Mouse (Mus musculus): ENCODE results near the gene Ykt6. TPM values are rescaled to one million over a fixed set of nuclear protein-coding genes. Genes with fewer than 3 reads are reported as not detected.

Gene Ykt6
- total and polyA plus RNA-seq, 3 experiments = 79.8 to 117 (median 95.8) TPM

DNA sequence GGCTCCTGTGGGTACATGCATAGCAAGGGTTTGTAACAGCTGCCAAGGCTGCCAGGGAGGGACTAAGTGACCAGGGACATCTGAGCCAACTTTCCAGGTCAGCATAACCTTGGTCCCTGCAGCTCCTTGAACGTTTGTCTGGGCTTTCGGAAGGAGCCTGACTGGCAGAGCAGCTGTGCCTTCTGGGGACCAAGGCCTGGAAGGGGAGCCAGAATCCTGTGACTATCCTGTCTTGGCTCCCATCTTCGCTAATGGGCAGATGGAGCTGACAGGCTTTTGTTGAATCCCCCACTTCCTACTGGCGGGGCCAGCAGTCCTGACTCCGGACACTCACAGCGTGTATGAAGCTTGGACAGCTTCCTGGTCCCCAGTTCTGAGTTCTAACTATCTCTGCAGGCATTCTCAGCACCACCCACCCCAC is 59.5 kb downstream of the Ykt6 start:
- TF ChIP-seq TBP (conservative IDR thresholded peaks at IDR 0.05; ENCODE audit: low read depth, low read length) = no peak
- TF ChIP-seq PAX5 (IDR thresholded peaks at IDR 0.05; ENCODE audit: low read length) = no peak
- no peak for TF ChIP-seq RCOR1 (conservative IDR thresholded peaks at IDR 0.05; ENCODE audit: low read depth, low read length)
- no peak for TF ChIP-seq MAZ (IDR thresholded peaks at IDR 0.05; ENCODE audit: low read depth, low read length)
- TF ChIP-seq CHD1 (IDR thresholded peaks at IDR 0.05; ENCODE audit: low read depth, low read length) = no peak
- no peak for TF ChIP-seq MAFK (IDR thresholded peaks at IDR 0.05; ENCODE audit: insufficient replicate concordance, low read length)
- TF ChIP-seq BHLHE40 (IDR thresholded peaks at IDR 0.05; ENCODE audit: low read depth, low read length) = no peak
- no peak for TF ChIP-seq TCF12 (IDR thresholded peaks at IDR 0.05; ENCODE audit: low read depth, low read length)
- TF ChIP-seq RAD21 (IDR thresholded peaks at IDR 0.05; ENCODE audit: low read depth, low read length) = no peak
- no peak for TF ChIP-seq NRF1 (IDR thresholded peaks at IDR 0.05; ENCODE audit: low read depth, low read length)
- Histone ChIP-seq H3K79me2 (replicated peaks; ENCODE audit: control insufficient read depth, extremely low read depth, insufficient read depth, poor library complexity, severe bottlenecking) (no peaks in the 10 kb centered on the region), H3K4me2 (ENCODE audit: insufficient read depth, low read depth, poor library complexity, severe bottlenecking) (no peak overlapping the region), H3K36me3 (replicated peaks in 1 of 2; ENCODE audit: control insufficient read depth in 1 of 2, insufficient read depth in 1 of 2, low read length in 1 of 2) (no peaks in the 10 kb centered on the region), H3K4me1 (ENCODE audit: control insufficient read depth in 1 of 2, insufficient read depth in 2 of 2) (peaks cover 3 to 11% of the 10 kb centered on the region in 2 experiments), H3K4me3 (replicated peaks in 1 of 3; ENCODE audit: low read depth in 2 of 3, low read length in 2 of 3, poor library complexity in 1 of 3) (no peak overlapping the region), H3K9me3 (replicated peaks; ENCODE audit: low read length) (peaks cover 4% of the 10 kb centered on the region), H3K9ac (ENCODE audit: insufficient read depth, low read depth) (no peak overlapping the region), H3K27me3 (replicated peaks) (peaks cover 25% of the 10 kb centered on the region), H3K27ac (ENCODE audit: insufficient read depth, low read depth) (no peak overlapping the region)
- dilution Hi-C loops (cut with MboI; ENCODE audit: extremely low pct_ligation_motif_present, extremely low pct_unique_long_range_greater_than_20kb, low sequenced_read_pairs) (no loop called here), in situ Hi-C loops (cut with MboI; ENCODE audit: low pct_ligation_motif_present, low pct_unique_long_range_greater_than_20kb, low sequenced_read_pairs) (no loop called here)
- no peak for DNase-seq (ENCODE audit: extremely low read depth)

DNA sequence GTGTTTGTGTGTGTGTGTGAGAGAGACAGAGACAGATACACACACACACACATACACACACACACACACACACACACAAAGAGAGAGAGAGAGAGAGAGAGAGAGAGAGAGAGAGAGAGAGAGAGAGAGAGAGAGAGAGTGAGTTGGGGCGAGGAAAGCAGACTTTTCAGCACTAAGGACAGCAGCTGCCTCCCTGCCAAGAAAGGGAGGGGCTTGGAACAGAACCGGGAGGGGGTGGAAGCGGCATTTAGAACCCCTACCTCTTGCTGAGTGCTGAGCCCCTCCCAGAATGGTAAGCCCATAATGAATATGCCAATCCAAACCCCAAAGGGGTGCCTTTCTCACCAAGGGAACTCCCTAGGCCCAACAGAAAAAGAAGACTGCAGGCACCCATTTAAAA is 60.9 kb downstream of the Ykt6 start:
- peaks cover 33% of the 10 kb centered on the region for H3K27me3 ChIP-seq (replicated peaks)

More for the DNA sequence above, 60.9 kb downstream of the Ykt6 start:
- no peak overlapping the region for H3K9ac ChIP-seq (ENCODE audit: insufficient read depth, low read depth)
- H3K27ac ChIP-seq (ENCODE audit: insufficient read depth, low read depth) = no peak overlapping the region
- H3K79me2 ChIP-seq (replicated peaks; ENCODE audit: control insufficient read depth, extremely low read depth, insufficient read depth, poor library complexity, severe bottlenecking) = no peaks in the 10 kb centered on the region
- H3K4me2 ChIP-seq (ENCODE audit: insufficient read depth, low read depth, poor library complexity, severe bottlenecking) = no peak overlapping the region
- in situ Hi-C loops (cut with MboI; ENCODE audit: low pct_ligation_motif_present, low pct_unique_long_range_greater_than_20kb, low sequenced_read_pairs) (no loop called here), dilution Hi-C loops (cut with MboI; ENCODE audit: extremely low pct_ligation_motif_present, extremely low pct_unique_long_range_greater_than_20kb, low sequenced_read_pairs) (no loop called here)
- no peak for DNase-seq (ENCODE audit: extremely low read depth)
- peaks cover 4% of the 10 kb centered on the region for H3K9me3 ChIP-seq (replicated peaks; ENCODE audit: low read length)
- TF ChIP-seq ELF1 (IDR thresholded peaks at IDR 0.05; ENCODE audit: low read depth, low read length) (no peak), CHD1 (IDR thresholded peaks at IDR 0.05; ENCODE audit: low read depth, low read length) (no peak), USF2 (conservative IDR thresholded peaks at IDR 0.05; ENCODE audit: low read depth, low read length) (no peak), ZMIZ1 (IDR thresholded peaks at IDR 0.05; ENCODE audit: low read depth, low read length) (no peak), GABPA (IDR thresholded peaks at IDR 0.05; ENCODE audit: insufficient replicate concordance, low read depth, low read length) (no peak), POLR2A (IDR thresholded peaks at IDR 0.05; ENCODE audit: low read depth, low read length) (no peak), RCOR1 (conservative IDR thresholded peaks at IDR 0.05; ENCODE audit: low read depth, low read length) (no peak), CTCF (conservative IDR thresholded peaks at IDR 0.05 in 1 of 2, IDR thresholded peaks at IDR 0.05 in 1 of 2; ENCODE audit: low read depth in 2 of 2, low read length in 2 of 2) (no peak), E2F4 (IDR thresholded peaks at IDR 0.05; ENCODE audit: insufficient replicate concordance, low read depth, low read length) (no peak)
- no peaks in the 10 kb centered on the region for H3K36me3 ChIP-seq (replicated peaks in 1 of 2; ENCODE audit: control insufficient read depth in 1 of 2, insufficient read depth in 1 of 2, low read length in 1 of 2)
- H3K4me1 ChIP-seq (ENCODE audit: control insufficient read depth in 1 of 2, insufficient read depth in 2 of 2) = peaks cover 7 to 23% of the 10 kb centered on the region in 2 experiments
- no peak overlapping the region for H3K4me3 ChIP-seq (replicated peaks in 1 of 3; ENCODE audit: low read depth in 2 of 3, low read length in 2 of 3, poor library complexity in 1 of 3)
